Mouse (Mus musculus) liver, adult 2 months (tissue): ENCODE results near the gene Atoh8.
A peak's percentile ranks its signal among the peaks of the same experiment; 100 is the strongest.

ENCODE experiments used
- CTCF ChIP-seq: fragments of 200-500 bp; IDR thresholded peaks from 2 replicates; pipeline ENCODE4 v1.5.1; 2011; ENCODE audit warnings: low read depth, low read length, control low read depth
- POLR2A ChIP-seq: fragments of 200-500 bp; IDR thresholded peaks from 2 replicates; pipeline ENCODE4 v1.6.1; 2011; ENCODE audit warnings: low read length, control low read depth; ENCODE audit not compliant: insufficient read depth; ENCODE audit errors: extremely low read depth

- TF ChIP-seq POLR2A (no peak), CTCF (peak; percentile 58)
These were observed 48.5 kb upstream of the Atoh8 start for GRCm38 (mm10) chr6:72283914-72284313.
